Mouse (Mus musculus): ENCODE data around the gene Zfp618.

Gene Zfp618

GRCm38 (mm10) chr4:63155596-63155995 lies 190.2 kb downstream of the Zfp618 start:
- no peak for DNase-seq (ENCODE audit: low read depth, low spot score)

DNA sequence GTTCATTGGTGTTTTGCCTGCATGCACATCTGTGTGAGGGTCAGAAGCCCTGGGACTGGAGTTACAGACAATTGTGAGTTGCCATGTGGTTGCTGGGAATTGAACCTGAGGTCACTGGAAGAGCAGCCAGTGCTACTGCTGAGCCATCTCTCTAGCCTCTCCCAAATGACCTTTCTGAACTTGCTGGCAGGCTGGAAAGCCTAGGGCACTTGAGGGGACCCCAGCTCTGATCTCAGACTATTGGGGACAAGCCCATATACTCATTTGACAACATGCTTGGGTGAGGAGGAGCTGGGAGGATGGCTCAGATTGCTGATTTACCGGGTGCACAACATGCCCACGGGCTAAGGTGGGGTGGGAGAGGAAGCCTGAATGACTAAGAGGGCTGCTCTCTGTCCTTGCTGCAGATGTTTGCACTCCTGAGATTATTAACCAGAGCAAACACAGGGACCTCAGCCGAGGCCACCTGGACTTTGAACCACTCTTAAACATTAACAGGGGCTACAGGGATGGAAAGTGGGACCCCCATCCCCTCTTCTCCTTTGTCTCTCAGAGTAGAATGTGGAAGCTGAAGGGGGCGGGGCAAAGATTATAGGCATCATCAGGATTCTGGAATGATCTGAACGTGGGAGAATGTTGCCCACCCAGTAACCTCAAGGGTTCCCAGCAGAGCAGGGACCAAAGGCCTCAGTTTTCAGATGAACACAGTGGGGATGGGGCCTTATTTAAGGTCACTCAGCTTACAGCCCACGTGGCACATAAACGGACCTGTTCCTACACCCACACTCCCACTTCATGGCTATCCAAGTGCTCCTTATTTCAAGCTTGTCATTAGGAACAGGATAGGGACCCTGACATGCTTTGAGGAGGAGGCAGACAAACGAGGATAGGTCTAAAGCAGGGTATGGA lies 191.6 kb downstream of the Zfp618 start:
- no peak for DNase-seq (ENCODE audit: low read depth, low spot score)

GRCm38 (mm10) chr4:63158192-63158591 lies 192.8 kb downstream of the Zfp618 start:
- no peak for DNase-seq (ENCODE audit: low read depth, low spot score)

DNA sequence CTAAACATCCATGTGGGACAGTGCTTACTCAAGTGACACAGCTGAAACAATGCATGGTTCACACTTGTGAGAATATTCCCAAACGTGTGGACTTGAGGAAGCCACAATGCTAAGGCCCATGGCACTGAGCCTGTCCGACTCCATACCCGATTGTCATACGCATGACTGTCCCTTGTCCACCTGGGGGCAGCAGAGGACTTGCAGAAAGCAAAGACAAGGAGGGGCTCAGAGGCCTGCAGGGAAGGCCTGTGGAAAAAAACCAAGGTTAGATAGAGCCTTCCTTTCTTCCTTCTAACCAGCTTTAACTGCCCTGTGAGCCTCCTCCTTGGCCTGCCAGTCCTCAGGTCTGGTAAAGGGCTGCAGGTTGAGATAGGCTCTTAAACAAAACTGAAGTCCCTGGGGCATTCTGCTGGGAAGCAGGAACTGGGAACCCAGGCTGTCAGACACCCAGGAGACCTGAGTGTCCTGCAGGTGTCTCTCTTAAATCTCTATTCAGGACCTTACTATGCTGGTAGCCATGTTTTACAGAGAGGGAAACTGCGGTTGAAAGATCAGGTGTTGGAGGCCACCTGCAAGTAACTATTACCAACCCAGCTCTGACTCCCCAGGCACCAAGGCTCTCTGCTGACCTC lies 193.7 kb downstream of the Zfp618 start:
- peak; percentile 53 for DNase-seq (ENCODE audit: low read depth, low spot score)

- DNase-seq (ENCODE audit: low read depth, low spot score): no peak
These were observed 200.3 kb downstream of the Zfp618 start for GRCm38 (mm10) chr4:63165636-63166035.

- DNase-seq (ENCODE audit: low read depth, low spot score): no peak
These were observed 200.9 kb downstream of the Zfp618 start for GRCm38 (mm10) chr4:63166323-63166722.

GRCm38 (mm10) chr4:63170061-63170460 lies 204.7 kb downstream of the Zfp618 start:
- DNase-seq (ENCODE audit: low read depth, low spot score): no peak

DNA sequence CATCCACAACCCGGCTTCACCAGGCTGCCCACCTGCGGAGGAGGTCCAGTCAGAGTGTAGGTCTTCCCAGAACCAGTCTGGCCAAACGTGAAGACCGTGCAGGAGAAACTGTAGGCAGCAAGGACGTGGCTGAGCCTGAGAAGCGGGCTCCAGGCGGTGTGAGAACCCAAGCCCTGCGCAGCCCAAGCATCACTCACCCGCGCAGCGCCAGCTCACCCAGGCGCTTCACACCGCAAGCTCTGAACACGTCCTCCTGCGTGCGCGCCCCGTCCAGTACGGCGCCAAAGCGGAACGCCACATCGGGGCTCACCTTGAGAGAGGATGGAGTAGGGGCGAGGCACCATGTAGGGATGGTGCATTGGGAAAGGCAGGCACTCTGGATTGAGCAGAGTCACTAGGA lies 205.7 kb downstream of the Zfp618 start:
- no peak for DNase-seq (ENCODE audit: low read depth, low spot score)

- DNase-seq (ENCODE audit: low read depth, low spot score): no peak
These were observed 206.8 kb downstream of the Zfp618 start, which contains the start of gene Kif12 for GRCm38 (mm10) chr4:63171969-63172685. Kif12 (minus strand) TSS chr4:63172131.

DNA sequence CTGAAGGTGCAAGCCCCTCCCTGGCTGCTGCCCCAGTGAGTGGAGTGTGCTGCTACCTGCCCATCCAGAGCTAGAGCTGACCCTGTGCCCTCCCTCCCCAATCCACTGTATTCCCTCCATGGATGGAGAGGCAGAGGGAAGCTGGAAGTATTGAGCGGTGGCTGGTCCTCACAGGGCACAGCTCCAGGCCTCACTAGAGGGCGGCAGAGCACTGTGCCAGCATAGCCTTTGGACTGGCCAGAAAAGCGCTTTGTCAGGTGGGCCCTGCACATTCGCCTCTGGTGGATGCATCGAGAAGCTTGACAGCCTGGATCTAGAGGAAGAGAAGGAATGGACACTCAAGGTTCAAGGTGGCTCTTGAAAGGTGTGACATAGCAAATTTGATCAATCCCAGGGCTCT lies 216.2 kb downstream of the Zfp618 start:
- DNase-seq (ENCODE audit: low read depth, low spot score): no peak

DNA sequence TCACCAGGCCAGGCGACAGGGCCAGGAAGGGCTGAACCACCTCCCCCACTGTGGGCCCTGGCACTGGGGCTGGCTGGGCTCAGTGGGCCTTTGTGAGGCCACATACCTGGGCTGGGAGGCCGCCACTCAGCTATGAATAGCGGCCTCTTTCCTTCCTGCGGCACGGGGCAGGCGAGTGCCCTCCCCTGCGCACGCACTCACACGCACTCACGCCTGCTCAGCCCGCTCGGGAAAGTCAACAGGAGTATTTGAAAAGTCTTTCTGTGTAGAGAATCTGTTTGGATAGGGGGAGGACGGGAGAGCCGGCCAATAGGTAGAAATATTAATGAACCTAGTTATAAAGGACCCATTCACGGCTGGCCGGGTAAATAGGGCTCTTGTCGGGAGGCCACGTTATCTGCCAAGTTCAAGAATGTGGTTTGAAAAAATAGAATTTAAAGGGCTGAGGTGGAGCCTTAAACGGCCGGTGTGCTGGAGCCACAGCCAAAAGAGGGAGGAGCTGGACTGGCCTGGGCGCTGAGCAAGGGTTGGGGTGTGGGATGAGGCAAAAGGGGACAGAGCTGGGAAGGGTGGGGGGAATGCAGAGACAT lies 221.0 kb downstream of the Zfp618 start:
- no peak for DNase-seq (ENCODE audit: low read depth, low spot score)

Data from telencephalon, adult 2 months (tissue).